Mouse (Mus musculus) testis, adult 2 months (tissue): ENCODE measurements at regions not wholly inside any gene's neighbourhood (a gene's known extent, or its start where the extent isn't known, plus 50 kb on each side); places are given as distances from the start of the nearest gene placed in this dataset.

Experiments
- CTCF ChIP-seq: fragments of 200-500 bp; IDR thresholded peaks from 2 replicates; pipeline ENCODE4 v1.5.1; 2012; ENCODE audit warnings: low read depth, mild to moderate bottlenecking, inconsistent platforms, low read length, moderate library complexity; ENCODE audit not compliant: control insufficient read depth, insufficient read depth, insufficient replicate concordance
- POLR2A ChIP-seq: fragments of 200-500 bp; IDR thresholded peaks from 2 replicates; pipeline ENCODE4 v1.6.1; 2012; ENCODE audit warnings: low read depth, mild to moderate bottlenecking, inconsistent platforms, low read length, moderate library complexity; ENCODE audit not compliant: control insufficient read depth

DNA sequence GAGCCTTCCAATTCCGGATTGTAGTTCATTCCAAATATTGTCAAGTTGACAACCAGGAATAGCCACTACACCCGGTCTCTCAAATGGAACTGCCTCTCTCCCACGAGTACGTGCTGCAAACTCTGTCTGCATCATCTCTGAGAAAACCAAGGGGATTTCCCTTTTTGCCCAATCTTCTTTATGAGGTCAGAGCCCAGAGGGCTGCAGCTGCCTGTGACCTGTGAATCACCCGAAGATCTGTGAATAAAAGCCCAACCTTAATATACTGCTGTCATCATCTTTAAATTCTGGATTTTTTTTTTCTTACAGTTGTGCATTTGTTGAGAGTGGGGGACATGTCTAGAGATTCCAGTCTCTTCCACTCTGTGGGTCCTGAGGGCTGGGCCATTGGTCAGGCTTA is 165.6 kb upstream of the Egln3 start:
- TF ChIP-seq CTCF (no peak), POLR2A (no peak)
